Mouse (Mus musculus): Measurements from ENCODE around the gene Rbms3.

DNA sequence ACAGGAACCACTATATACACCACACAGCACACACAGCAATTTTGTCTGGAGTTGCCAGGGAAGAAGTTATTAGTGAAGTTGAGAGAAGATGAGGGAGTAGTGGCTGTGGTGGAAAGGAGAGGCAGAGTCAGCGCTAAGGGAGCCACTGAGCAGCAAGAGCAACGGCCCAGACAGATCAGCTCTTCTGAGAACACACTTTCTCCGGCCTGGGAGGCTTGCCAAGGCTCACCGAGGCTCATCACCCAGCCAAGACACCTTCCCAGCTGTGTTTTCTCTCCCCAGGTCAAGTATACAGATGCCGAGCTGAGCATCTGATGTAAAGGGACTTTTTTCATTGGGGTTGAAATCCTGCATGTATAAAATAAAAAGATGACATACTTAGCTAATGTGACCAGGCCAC, 206.5 kb downstream of the Rbms3 start:
- TF ChIP-seq CTCF (IDR thresholded peaks at IDR 0.05; ENCODE audit: control insufficient read depth, insufficient read depth, low read length) (no peak), POLR2A (IDR thresholded peaks at IDR 0.05; ENCODE audit: borderline replicate concordance, control insufficient read depth, low read depth, low read length) (no peak)

All from bone marrow, adult 2 months (tissue).